Mouse (Mus musculus) 3T3-L1 (cell line): ENCODE results near the gene Gpc1.

ENCODE experiments used
- DNase-seq: peaks from one replicate; pipeline ENCODE4 v3.0.0-alpha.2; 2015; ENCODE audit warnings: low read depth, low spot score

Gene Gpc1

GRCm38 (mm10) chr1:92833987-92834706 is 2.7 kb downstream of the Gpc1 start:
- DNase-seq, result peak; percentile 88

GRCm38 (mm10) chr1:92837931-92838833 is 6.7 kb downstream of the Gpc1 start:
- peak; percentile 49 for DNase-seq

- no peak for DNase-seq
These were observed 7.8 kb downstream of the Gpc1 start for GRCm38 (mm10) chr1:92839211-92839610.

- peak; percentile 63 for DNase-seq
These were observed 8.9 kb downstream of the Gpc1 start for GRCm38 (mm10) chr1:92840231-92840890.

GRCm38 (mm10) chr1:92841427-92841826 is 10.0 kb downstream of the Gpc1 start:
- no peak for DNase-seq

GRCm38 (mm10) chr1:92845889-92846288 is 14.4 kb downstream of the Gpc1 start:
- no peak for DNase-seq

- no peak for DNase-seq
These were observed 16.7 kb downstream of the Gpc1 start for GRCm38 (mm10) chr1:92847873-92848839.

GRCm38 (mm10) chr1:92849491-92849890 is 18.0 kb downstream of the Gpc1 start:
- DNase-seq, result no peak

- no peak for DNase-seq
These were observed 18.6 kb downstream of the Gpc1 start for GRCm38 (mm10) chr1:92849938-92850574.

GRCm38 (mm10) chr1:92852450-92852849 is 21.0 kb downstream of the Gpc1 start:
- no peak for DNase-seq

- DNase-seq, result no peak
These were observed 30.1 kb downstream of the Gpc1 start for GRCm38 (mm10) chr1:92861503-92861902.

- DNase-seq, result no peak
These were observed 31.8 kb downstream of the Gpc1 start for GRCm38 (mm10) chr1:92863268-92863667.

GRCm38 (mm10) chr1:92866170-92866569 is 34.7 kb downstream of the Gpc1 start:
- DNase-seq, result no peak

- no peak for DNase-seq
These were observed 38.5 kb downstream of the Gpc1 start for GRCm38 (mm10) chr1:92869985-92870384.

GRCm38 (mm10) chr1:92872666-92873065 is 41.2 kb downstream of the Gpc1 start:
- no peak for DNase-seq

- no peak for DNase-seq
These were observed 42.6 kb downstream of the Gpc1 start for GRCm38 (mm10) chr1:92874011-92874410.

GRCm38 (mm10) chr1:92875360-92876111 is 44.1 kb downstream of the Gpc1 start:
- DNase-seq, result no peak

- no peak for DNase-seq
These were observed 46.1 kb downstream of the Gpc1 start for GRCm38 (mm10) chr1:92877431-92877978.

GRCm38 (mm10) chr1:92878066-92878741 is 46.8 kb downstream of the Gpc1 start:
- DNase-seq, result no peak
